Mouse (Mus musculus) hindbrain, embryonic 16.5 days (tissue): Measurements from ENCODE around the gene Abhd14a. TPM values are rescaled to one million over a fixed set of nuclear protein-coding genes. Genes with fewer than 3 reads are reported as not detected.
"Not testable (repeated sequence)": the region's sequence is repeated elsewhere in the genome, so short reads cannot be mapped to it uniquely, and the experiment has no call there.

Source experiments
- ATAC-seq: fragments of 200-750 bp; cut with Nextera tagmentation; 2 replicates; pipeline ENCODE4 v1.8.0; 2017; ENCODE audit warnings: moderate TSS enrichment, moderate library complexity
- H3K27ac ChIP-seq: fragments of 300-500 bp; sonication (generic); 2 replicates; pipeline ENCODE4 v1.5.1; 2014; ENCODE audit warnings: low read depth, mild to moderate bottlenecking, control low read depth, low read length, moderate library complexity
- H3K27me3 ChIP-seq: fragments of 300-500 bp; sonication (generic); replicated peaks from 2 replicates; pipeline ENCODE4 v1.6.1; 2014; ENCODE audit warnings: low read length; ENCODE audit not compliant: control insufficient read depth, insufficient read depth
- H3K36me3 ChIP-seq: fragments of 300-500 bp; sonication (generic); 2 replicates; pipeline ENCODE4 v1.6.1; 2014; ENCODE audit warnings: mild to moderate bottlenecking, low read length, moderate library complexity, mixed read lengths; ENCODE audit not compliant: control insufficient read depth, insufficient read depth
- H3K4me1 ChIP-seq: fragments of 300-500 bp; sonication (generic); 2 replicates; pipeline ENCODE4 v1.6.1; 2014; ENCODE audit warnings: low read depth, low read length; ENCODE audit not compliant: control insufficient read depth, insufficient read depth
- H3K4me2 ChIP-seq: fragments of 300-500 bp; sonication (generic); 2 replicates; pipeline ENCODE4 v1.6.1; 2014; ENCODE audit warnings: mild to moderate bottlenecking, low read length, control low read depth, moderate library complexity
- H3K4me3 ChIP-seq: fragments of 300-500 bp; sonication (generic); 2 replicates; pipeline ENCODE4 v1.5.1; 2014; ENCODE audit warnings: mild to moderate bottlenecking, low read length, control low read depth, moderate library complexity
- H3K9ac ChIP-seq: fragments of 300-500 bp; sonication (generic); 2 replicates; pipeline ENCODE4 v1.6.1; 2014; ENCODE audit warnings: low read depth, mild to moderate bottlenecking, control low read depth, low read length, moderate library complexity
- H3K9me3 ChIP-seq: fragments of 300-500 bp; sonication (generic); 2 replicates; pipeline ENCODE4 v1.6.1; 2014; ENCODE audit warnings: mild to moderate bottlenecking, low read length, moderate library complexity; ENCODE audit not compliant: control insufficient read depth
- WGBS: fragments of 180-500 bp; shearing (Covaris S2); extraction: QIAGEN DNeasy Blood & Tissue Kit; methylation state at CpG from one replicate; pipeline ENCODE4 v1.1.7; 2014; 5-methylcytosine and 5-hydroxymethylcytosine counted together
- polyA plus RNA-seq: library from polyadenylated mRNA; unstranded; fragments of >200 nt; fragmentation: Nextera tagmentation; extraction: Ambion mirVana; gene quantifications from 2 replicates; pipeline ENCODE4 v1.2.1, GENCODE M21; 2015

The Abhd14a gene
- polyA plus RNA-seq = 83.8 and 87.8 TPM in 2 replicates

GRCm38 (mm10) chr9:106447348-106447747 lies at the start of gene Abhd14a, which contains the start of gene Abhd14b:
TSS of gene Abhd14a (minus strand) at chr9:106447678.
TSS of gene Abhd14b (plus strand) at chr9:106447459.
- ATAC-seq = peak; percentile 89
- Histone ChIP-seq H3K27me3 (no peaks in the 10 kb centered on the region), H3K4me1 (peaks cover 31% of the 10 kb centered on the region), H3K9me3 (no peaks in the 10 kb centered on the region), H3K9ac (peak within 1 kb of the TSS; percentile 83), H3K4me2 (peak within 1 kb of the TSS; percentile 80), H3K36me3 (no peaks in the 10 kb centered on the region), H3K27ac (peak within 1 kb of the TSS; percentile 80), H3K4me3 (peak within 1 kb of the TSS; percentile 68)
- WGBS = under 1% methylated on average over 24 of the region's 24 CpGs

GRCm38 (mm10) chr9:106487602-106488001 lies 40.1 kb upstream of the Abhd14a start:
- not testable (repeated sequence) for H3K4me1 ChIP-seq, H3K4me3 ChIP-seq, H3K27ac ChIP-seq, H3K9me3 ChIP-seq, H3K27me3 ChIP-seq, ATAC-seq, H3K4me2 ChIP-seq, H3K9ac ChIP-seq
- 86% methylated on average over 6 of the region's 6 CpGs for WGBS
- peaks cover 29% of the 10 kb centered on the region for H3K36me3 ChIP-seq

DNA sequence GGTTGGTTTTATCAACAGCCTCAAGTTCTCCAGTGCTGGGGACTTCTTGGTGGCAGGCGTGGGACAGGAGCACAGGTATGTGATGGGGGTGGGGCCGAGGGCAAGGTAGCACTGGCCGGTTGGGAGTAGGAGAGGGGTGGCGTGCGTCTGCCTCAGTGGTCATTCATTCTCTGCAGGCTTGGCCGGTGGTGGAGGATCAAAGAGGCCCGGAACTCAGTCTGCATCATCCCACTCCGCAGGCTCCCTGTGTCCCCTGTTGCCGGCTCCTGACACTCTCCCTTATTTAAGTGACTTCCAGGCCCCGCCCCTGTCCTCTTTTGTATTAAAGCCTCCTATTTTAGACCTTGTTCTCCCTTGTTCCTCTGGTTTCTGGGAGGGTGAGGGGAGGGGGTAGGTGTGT lies 37.6 kb upstream of the Abhd14a start:
- no peak overlapping the region for H3K9ac ChIP-seq
- H3K4me2 ChIP-seq = no peak overlapping the region
- no peaks in the 10 kb centered on the region for H3K27me3 ChIP-seq
- H3K27ac ChIP-seq = no peak overlapping the region
- peaks cover 35% of the 10 kb centered on the region for H3K36me3 ChIP-seq
- no peak for ATAC-seq
- H3K4me1 ChIP-seq = no peaks in the 10 kb centered on the region
- 80% methylated on average over 10 of the region's 10 CpGs for WGBS
- H3K9me3 ChIP-seq = no peaks in the 10 kb centered on the region
- no peak overlapping the region for H3K4me3 ChIP-seq

GRCm38 (mm10) chr9:106483606-106484005 lies 36.1 kb upstream of the Abhd14a start:
- Histone ChIP-seq H3K4me2 (no peak overlapping the region), H3K9me3 (no peaks in the 10 kb centered on the region), H3K27ac (no peak overlapping the region), H3K9ac (no peak overlapping the region), H3K4me3 (no peak overlapping the region), H3K27me3 (no peaks in the 10 kb centered on the region), H3K4me1 (peaks cover 2% of the 10 kb centered on the region; the same call in 1 of the 2 replicates), H3K36me3 (peaks cover 35% of the 10 kb centered on the region)
- WGBS = 90% methylated on average over 17 of the region's 17 CpGs
- no peak for ATAC-seq

DNA sequence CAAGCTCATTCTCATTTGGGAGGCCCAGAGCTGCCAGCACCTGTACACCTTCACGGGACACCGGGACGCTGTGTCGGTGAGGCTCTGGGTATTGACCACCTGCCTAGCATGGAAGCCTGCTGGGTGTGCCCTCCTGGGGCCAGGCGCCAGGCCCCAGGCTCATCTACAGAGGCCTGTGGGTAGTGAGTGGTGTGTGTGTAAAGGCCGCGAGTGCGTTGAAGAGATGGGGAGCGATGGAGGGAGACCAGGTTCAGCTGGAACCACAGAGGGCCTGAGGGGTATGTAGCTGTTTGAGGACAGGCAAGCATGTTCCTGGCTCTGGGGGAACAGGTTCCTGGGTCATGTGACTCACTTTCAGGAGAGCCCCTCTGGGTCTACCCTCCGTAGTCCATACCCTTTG lies 35.7 kb upstream of the Abhd14a start:
- H3K9ac ChIP-seq = no peak overlapping the region
- WGBS = 91% methylated on average over 10 of the region's 10 CpGs
- H3K27me3 ChIP-seq = no peaks in the 10 kb centered on the region
- peaks cover 6% of the 10 kb centered on the region for H3K4me1 ChIP-seq
- peaks cover 35% of the 10 kb centered on the region for H3K36me3 ChIP-seq
- no peaks in the 10 kb centered on the region for H3K9me3 ChIP-seq
- ATAC-seq = no peak
- H3K27ac ChIP-seq = no peak overlapping the region
- H3K4me3 ChIP-seq = no peak overlapping the region
- no peak overlapping the region for H3K4me2 ChIP-seq

DNA sequence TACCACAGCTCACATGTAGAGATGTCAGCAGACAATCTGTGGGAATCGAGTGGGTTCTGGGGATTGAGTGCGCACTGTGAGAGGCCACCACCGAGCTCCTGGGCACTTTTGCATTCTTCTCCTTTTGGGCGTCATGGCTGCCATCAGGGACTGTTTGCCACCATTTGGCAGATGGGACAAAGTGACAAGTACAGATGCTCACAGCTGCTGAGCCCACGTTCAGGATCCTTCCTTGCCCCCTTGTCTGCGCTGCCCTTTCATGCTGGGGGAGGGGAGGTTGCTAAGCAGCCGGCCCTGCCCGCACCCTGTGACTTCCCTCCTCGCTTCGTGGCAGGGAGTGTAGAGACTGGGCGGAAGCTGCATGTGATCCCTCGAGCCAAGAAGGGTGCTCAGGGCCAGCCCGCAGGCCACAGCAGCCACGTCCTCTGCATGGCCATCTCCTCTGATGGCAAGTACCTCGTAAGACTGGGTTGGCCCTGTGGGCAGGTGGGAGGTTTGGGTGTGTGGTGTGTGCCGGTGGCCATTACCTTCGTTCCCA lies 35.2 kb upstream of the Abhd14a start:
- H3K27me3 ChIP-seq = no peaks in the 10 kb centered on the region
- H3K4me1 ChIP-seq = peaks cover 10% of the 10 kb centered on the region
- no peak overlapping the region for H3K4me3 ChIP-seq
- H3K27ac ChIP-seq = no peak overlapping the region
- ATAC-seq = no peak
- no peak overlapping the region for H3K4me2 ChIP-seq
- 83% methylated on average over 17 of the region's 17 CpGs for WGBS
- H3K9me3 ChIP-seq = no peaks in the 10 kb centered on the region
- H3K9ac ChIP-seq = no peak overlapping the region
- H3K36me3 ChIP-seq = peaks cover 35% of the 10 kb centered on the region

DNA sequence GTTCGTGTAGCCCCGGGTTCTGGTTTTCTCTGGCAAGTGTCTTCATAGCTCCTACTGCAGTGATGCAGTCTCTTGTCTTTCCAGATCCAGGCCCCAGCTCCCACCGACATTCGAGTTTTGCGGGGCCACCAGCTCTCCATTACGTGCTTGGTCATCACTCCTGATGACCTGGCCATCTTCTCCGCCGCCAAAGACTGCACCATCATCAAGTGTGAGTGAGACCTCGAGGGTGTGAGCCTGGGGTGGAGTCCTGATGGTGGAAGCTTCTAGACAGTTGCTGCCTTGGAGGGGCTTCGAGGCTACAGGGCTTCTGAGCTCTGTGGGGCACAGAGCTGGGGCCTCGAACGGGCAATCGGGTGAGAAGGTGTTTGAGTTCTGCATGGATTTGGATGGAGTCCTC lies 34.2 kb upstream of the Abhd14a start:
- no peaks in the 10 kb centered on the region for H3K27me3 ChIP-seq
- ATAC-seq = no peak
- H3K9me3 ChIP-seq = no peaks in the 10 kb centered on the region
- no peak overlapping the region for H3K4me3 ChIP-seq
- H3K4me2 ChIP-seq = no peak overlapping the region
- H3K27ac ChIP-seq = no peak overlapping the region
- 94% methylated on average over 13 of the region's 13 CpGs for WGBS
- H3K9ac ChIP-seq = no peak overlapping the region
- peaks cover 10% of the 10 kb centered on the region for H3K4me1 ChIP-seq
- H3K36me3 ChIP-seq = peaks cover 35% of the 10 kb centered on the region

GRCm38 (mm10) chr9:106481075-106481474 lies 33.6 kb upstream of the Abhd14a start:
- 96% methylated on average over 15 of the region's 15 CpGs for WGBS
- H3K27me3 ChIP-seq = no peaks in the 10 kb centered on the region
- no peak overlapping the region for H3K9ac ChIP-seq
- no peak overlapping the region for H3K4me2 ChIP-seq
- peaks cover 35% of the 10 kb centered on the region for H3K36me3 ChIP-seq
- H3K9me3 ChIP-seq = no peaks in the 10 kb centered on the region
- no peak overlapping the region for H3K27ac ChIP-seq
- no peak overlapping the region for H3K4me3 ChIP-seq
- ATAC-seq = no peak
- peaks cover 10% of the 10 kb centered on the region for H3K4me1 ChIP-seq

DNA sequence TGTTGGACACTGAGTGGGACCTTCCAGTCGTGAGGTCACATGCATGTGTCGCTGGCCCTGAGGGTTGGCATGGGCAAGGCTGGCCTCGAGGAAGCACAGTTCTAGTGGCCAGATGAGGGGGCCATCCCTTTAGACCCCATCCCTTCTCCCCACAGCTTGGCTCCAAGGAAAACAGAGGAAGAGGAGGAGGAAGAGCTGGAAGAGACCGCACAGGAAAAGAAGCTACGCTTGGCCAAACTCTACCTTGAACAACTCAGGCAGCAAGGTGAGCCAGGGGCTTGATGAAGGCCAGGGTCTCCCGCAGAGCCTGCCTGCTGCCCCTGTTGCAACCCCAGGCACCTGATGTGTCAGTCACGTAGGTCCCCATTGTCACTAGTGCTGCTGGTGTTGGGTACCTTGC lies 33.1 kb upstream of the Abhd14a start:
- H3K4me3 ChIP-seq = no peak overlapping the region
- H3K27ac ChIP-seq = no peak overlapping the region
- peaks cover 10% of the 10 kb centered on the region for H3K4me1 ChIP-seq
- peaks cover 34% of the 10 kb centered on the region for H3K36me3 ChIP-seq
- H3K9me3 ChIP-seq = no peaks in the 10 kb centered on the region
- H3K4me2 ChIP-seq = no peak overlapping the region
- no peaks in the 10 kb centered on the region for H3K27me3 ChIP-seq
- WGBS = 96% methylated on average over 7 of the region's 7 CpGs
- H3K9ac ChIP-seq = no peak overlapping the region
- ATAC-seq = no peak
